Mouse (Mus musculus) heart, postnatal 0 days (tissue): Measurements from ENCODE around the gene Trp53inp2.

Experiments
- CTCF ChIP-seq: IDR thresholded peaks from 2 replicates; pipeline ENCODE4 v1.5.1; 2016; ENCODE audit warnings: antibody characterized with exemption, control low read depth, low read depth
- EP300 ChIP-seq: IDR thresholded peaks from 2 replicates; pipeline ENCODE4 v1.6.1; 2016; ENCODE audit warnings: antibody characterized with exemption, low read depth

DNA sequence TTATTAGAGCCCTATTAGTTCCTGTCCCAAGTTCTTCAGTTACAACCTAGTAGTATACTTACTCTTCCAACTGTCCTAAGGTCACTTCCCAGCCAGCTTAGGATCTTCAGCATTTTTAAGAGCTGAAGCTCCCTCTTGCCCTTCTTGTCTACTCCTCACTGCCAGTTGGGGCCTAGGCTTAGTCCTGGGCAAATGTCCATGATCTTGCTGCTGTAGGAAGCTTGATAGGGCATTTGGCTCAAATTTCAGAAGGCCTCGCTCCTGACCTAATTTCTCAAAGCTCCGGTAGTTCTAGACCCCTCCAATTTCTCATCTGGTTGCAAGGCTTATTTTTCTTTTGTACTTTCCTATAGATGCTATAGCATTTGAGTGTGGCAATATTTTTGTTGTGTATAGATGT is 7.7 kb downstream of the Trp53inp2 start:
- TF ChIP-seq CTCF (no peak), EP300 (no peak)
